Mouse (Mus musculus): ENCODE results near the gene Car5a. TPM values are rescaled to one million over a fixed set of nuclear protein-coding genes. Genes with fewer than 3 reads are reported as not detected.

Car5a gene
- polyA plus RNA-seq, 1 experiment from 2014 or later: 1.1 TPM

GRCm38 (mm10) chr8:121947047-121947752, 2.5 kb upstream of the Car5a start:
- 30% methylated on average over 19 of the region's 19 CpGs for WGBS (ENCODE audit: insufficient replicate concordance)

DNA sequence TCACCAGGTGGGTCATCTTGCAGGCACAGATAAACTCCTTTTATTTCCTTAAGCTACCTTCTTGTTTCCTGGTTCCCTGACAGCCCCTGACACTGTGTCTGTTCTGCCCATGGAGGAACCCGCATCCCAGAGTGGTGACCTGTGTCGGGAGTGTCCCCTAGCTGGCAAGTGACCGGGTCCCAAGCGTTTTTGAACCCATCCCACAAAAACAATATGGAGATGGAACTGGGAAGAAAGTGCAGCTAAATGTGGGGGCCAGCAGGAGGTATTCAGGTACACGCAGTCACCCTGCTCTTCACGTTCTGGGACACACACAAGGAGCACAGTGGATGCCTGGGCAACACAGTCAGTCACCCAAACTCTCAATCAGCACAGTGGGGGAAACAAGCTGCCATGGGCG, 1.6 kb upstream of the Car5a start:
- Histone ChIP-seq H3K9ac (no peak overlapping the region), H3K4me2 (no peak overlapping the region), H3K4me3 (replicated peaks) (no peak overlapping the region), H3K9me3 (replicated peaks) (no peaks in the 10 kb centered on the region), H3K36me3 (no peaks in the 10 kb centered on the region), H3K27me3 (no peaks in the 10 kb centered on the region), H3K27ac (no peak overlapping the region), H3K4me1 (replicated peaks) (peaks cover 57% of the 10 kb centered on the region)
- WGBS (ENCODE audit: insufficient replicate concordance): 79% methylated on average over 7 of the region's 7 CpGs
- no peak for ATAC-seq (ENCODE audit: low read depth)
- DNase-seq: no peak

More at GRCm38 (mm10) chr8:121947047-121947752, 2.5 kb upstream of the Car5a start:
- Histone ChIP-seq H3K4me1 (replicated peaks) (peaks cover 66% of the 10 kb centered on the region), H3K9ac (peak overlapping the region; percentile 77), H3K27me3 (no peaks in the 10 kb centered on the region), H3K36me3 (0 out of 2 replicates have a peak, but pooled peaks cover under 1% of the 10 kb centered on the region), H3K9me3 (replicated peaks) (no peaks in the 10 kb centered on the region), H3K4me2 (peak overlapping the region; percentile 79), H3K27ac (peak overlapping the region; percentile 90), H3K4me3 (replicated peaks) (peak overlapping the region; percentile 58)
- ATAC-seq (ENCODE audit: low read depth): no peak
- DNase-seq: no peak

DNA sequence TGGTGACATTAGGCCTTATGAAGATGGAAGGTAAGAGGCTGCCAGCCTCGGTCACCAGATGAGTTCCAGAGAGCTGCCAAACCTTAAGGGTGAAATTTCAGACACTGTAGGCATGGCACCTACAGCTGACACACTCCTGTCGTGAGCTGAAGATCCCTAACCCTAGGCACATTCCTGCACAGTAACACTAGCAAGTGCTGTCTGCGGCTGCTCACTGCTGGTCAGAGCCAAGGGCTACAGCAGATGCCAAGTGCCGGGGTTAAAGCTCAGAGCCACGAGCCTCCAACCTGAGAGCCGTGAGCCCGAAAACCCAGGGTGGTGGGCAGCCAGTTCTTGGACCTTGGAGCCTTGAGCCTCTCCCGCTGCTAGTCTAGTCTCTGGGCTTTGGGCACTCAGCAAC, 988 bp downstream of the Car5a start:
- no peak for ATAC-seq (ENCODE audit: low read depth)
- 70% methylated on average over 8 of the region's 8 CpGs for WGBS (ENCODE audit: insufficient replicate concordance)
- H3K4me2 ChIP-seq: no peak overlapping the region
- H3K27me3 ChIP-seq: no peaks in the 10 kb centered on the region
- H3K4me1 ChIP-seq (replicated peaks): peaks cover 48% of the 10 kb centered on the region
- no peaks in the 10 kb centered on the region for H3K9me3 ChIP-seq (replicated peaks)
- H3K36me3 ChIP-seq: no peaks in the 10 kb centered on the region
- no peak overlapping the region for H3K4me3 ChIP-seq (replicated peaks)
- no peak for DNase-seq
- no peak overlapping the region for H3K9ac ChIP-seq
- H3K27ac ChIP-seq: no peak overlapping the region; the same call in 1 of the 2 replicates

GRCm38 (mm10) chr8:121943057-121943540, 1.6 kb downstream of the Car5a start:
- WGBS (ENCODE audit: insufficient replicate concordance): 14% methylated on average over 2 of the region's 2 CpGs
- peaks cover 45% of the 10 kb centered on the region for H3K4me1 ChIP-seq (replicated peaks)
- no peaks in the 10 kb centered on the region for H3K9me3 ChIP-seq (replicated peaks)
- no peak overlapping the region for H3K4me3 ChIP-seq (replicated peaks)
- no peak overlapping the region for H3K9ac ChIP-seq
- DNase-seq (no peak), ATAC-seq (ENCODE audit: low read depth) (no peak)
- H3K27me3 ChIP-seq: no peaks in the 10 kb centered on the region
- no peak overlapping the region for H3K4me2 ChIP-seq
- H3K27ac ChIP-seq: no peak overlapping the region
- no peaks in the 10 kb centered on the region for H3K36me3 ChIP-seq

DNA sequence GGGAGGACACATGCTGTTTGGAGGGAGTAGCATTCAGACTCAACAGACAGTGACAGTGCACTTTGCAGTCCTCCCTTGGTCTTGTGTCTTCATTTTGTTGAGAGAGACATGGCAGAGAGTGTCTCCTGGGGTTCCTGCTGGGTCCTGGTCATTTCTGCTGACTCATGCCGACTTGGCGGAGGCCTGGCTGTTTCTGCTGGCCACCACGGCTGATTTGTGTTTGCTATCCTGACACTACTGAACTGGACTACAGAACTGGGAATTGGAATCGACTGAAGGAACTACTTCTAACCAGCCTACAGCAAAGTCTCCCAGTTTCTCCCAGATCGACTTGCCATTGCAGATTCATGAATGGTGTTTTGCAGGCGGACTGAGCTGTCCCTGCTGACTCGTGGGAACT, 6.0 kb downstream of the Car5a start:
- DNase-seq (peak; percentile 29), ATAC-seq (ENCODE audit: low read depth) (no peak)
- Histone ChIP-seq H3K27ac (no peak overlapping the region), H3K9me3 (replicated peaks) (no peaks in the 10 kb centered on the region), H3K4me3 (replicated peaks) (no peak overlapping the region), H3K27me3 (no peaks in the 10 kb centered on the region), H3K4me2 (no peak overlapping the region), H3K36me3 (no peaks in the 10 kb centered on the region), H3K4me1 (replicated peaks) (peaks cover 13% of the 10 kb centered on the region), H3K9ac (no peak overlapping the region)
- WGBS (ENCODE audit: insufficient replicate concordance): 65% methylated on average over 7 of the region's 7 CpGs

DNA sequence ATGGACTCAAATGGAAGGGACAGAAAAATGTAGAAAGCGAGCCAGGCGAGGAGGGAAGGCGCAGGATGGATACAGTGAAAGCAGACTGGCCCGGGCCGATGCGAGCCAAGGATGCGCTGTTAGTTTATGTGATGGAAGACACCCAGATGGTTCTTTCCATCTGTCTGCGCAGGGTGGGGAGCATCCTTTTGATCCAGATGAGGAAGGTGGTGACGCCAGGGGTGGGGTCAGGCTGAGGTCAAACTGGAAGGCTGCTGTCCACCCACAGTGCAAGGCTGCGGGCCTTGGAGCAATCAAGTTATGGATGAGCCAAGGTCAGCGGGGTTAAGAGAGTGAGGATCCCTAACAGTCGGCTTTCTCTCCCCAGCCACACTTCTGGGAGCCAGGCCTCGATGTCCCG, 8.3 kb downstream of the Car5a start:
- no peaks in the 10 kb centered on the region for H3K27me3 ChIP-seq
- no peak overlapping the region for H3K9ac ChIP-seq
- no peak overlapping the region for H3K4me3 ChIP-seq (replicated peaks)
- no peaks in the 10 kb centered on the region for H3K36me3 ChIP-seq
- H3K9me3 ChIP-seq (replicated peaks): no peaks in the 10 kb centered on the region
- H3K4me2 ChIP-seq: no peak overlapping the region
- H3K4me1 ChIP-seq (replicated peaks): peaks cover 7% of the 10 kb centered on the region; the same call in 1 of the 2 replicates
- WGBS (ENCODE audit: insufficient replicate concordance): 78% methylated on average over 14 of the region's 14 CpGs
- H3K27ac ChIP-seq: no peak overlapping the region
- DNase-seq: no peak
- no peak for ATAC-seq (ENCODE audit: low read depth)

GRCm38 (mm10) chr8:121935341-121936294, 9.1 kb downstream of the Car5a start:
- DNase-seq (no peak), ATAC-seq (ENCODE audit: low read depth) (no peak)
- 58% methylated on average over 12 of the region's 12 CpGs for WGBS (ENCODE audit: insufficient replicate concordance)
- no peak overlapping the region for H3K4me2 ChIP-seq
- no peaks in the 10 kb centered on the region for H3K27me3 ChIP-seq
- H3K36me3 ChIP-seq: no peaks in the 10 kb centered on the region
- H3K9me3 ChIP-seq (replicated peaks): no peaks in the 10 kb centered on the region
- H3K9ac ChIP-seq: no peak overlapping the region
- H3K4me3 ChIP-seq (replicated peaks): no peak overlapping the region
- peaks cover 7% of the 10 kb centered on the region; the same call in 1 of the 2 replicates for H3K4me1 ChIP-seq (replicated peaks)
- no peak overlapping the region for H3K27ac ChIP-seq

DNA sequence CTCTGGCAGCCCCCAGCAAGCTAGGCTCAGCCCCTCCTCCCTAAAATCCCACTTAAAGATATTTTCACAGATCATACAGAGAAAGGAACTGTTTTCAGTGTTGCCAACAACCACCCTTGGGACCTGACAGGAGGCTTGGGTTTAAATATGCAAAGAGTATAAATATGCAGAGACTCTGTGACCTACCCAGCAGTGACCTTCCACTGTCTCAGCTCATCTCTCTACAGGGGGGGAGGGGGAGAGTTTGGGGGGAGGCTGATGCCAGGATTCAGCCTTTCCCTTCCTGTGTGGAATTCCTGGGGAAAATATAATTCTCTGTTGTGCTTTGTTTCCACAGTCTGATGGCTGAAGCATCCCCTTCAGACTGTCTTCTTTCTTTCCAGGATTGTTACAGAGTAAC, 9.8 kb downstream of the Car5a start:
- no peak overlapping the region for H3K9ac ChIP-seq
- DNase-seq (no peak), ATAC-seq (ENCODE audit: low read depth) (no peak)
- no peak overlapping the region for H3K4me2 ChIP-seq
- H3K4me3 ChIP-seq (replicated peaks): no peak overlapping the region
- H3K9me3 ChIP-seq (replicated peaks): no peaks in the 10 kb centered on the region
- H3K36me3 ChIP-seq: no peaks in the 10 kb centered on the region
- H3K4me1 ChIP-seq (replicated peaks): peaks cover 7% of the 10 kb centered on the region; the same call in 1 of the 2 replicates
- no peaks in the 10 kb centered on the region for H3K27me3 ChIP-seq
- H3K27ac ChIP-seq: no peak overlapping the region

GRCm38 (mm10) chr8:121934506-121934905, 10.2 kb downstream of the Car5a start:
- Histone ChIP-seq H3K27ac (no peak overlapping the region), H3K9me3 (replicated peaks) (no peaks in the 10 kb centered on the region), H3K27me3 (no peaks in the 10 kb centered on the region), H3K4me3 (replicated peaks) (no peak overlapping the region), H3K36me3 (no peaks in the 10 kb centered on the region), H3K9ac (no peak overlapping the region), H3K4me1 (replicated peaks) (peaks cover 7% of the 10 kb centered on the region; the same call in 1 of the 2 replicates), H3K4me2 (no peak overlapping the region)
- peak; percentile 17 for DNase-seq
- 25% methylated on average over 4 of the region's 4 CpGs for WGBS (ENCODE audit: insufficient replicate concordance)
- ATAC-seq (ENCODE audit: low read depth): no peak

DNA sequence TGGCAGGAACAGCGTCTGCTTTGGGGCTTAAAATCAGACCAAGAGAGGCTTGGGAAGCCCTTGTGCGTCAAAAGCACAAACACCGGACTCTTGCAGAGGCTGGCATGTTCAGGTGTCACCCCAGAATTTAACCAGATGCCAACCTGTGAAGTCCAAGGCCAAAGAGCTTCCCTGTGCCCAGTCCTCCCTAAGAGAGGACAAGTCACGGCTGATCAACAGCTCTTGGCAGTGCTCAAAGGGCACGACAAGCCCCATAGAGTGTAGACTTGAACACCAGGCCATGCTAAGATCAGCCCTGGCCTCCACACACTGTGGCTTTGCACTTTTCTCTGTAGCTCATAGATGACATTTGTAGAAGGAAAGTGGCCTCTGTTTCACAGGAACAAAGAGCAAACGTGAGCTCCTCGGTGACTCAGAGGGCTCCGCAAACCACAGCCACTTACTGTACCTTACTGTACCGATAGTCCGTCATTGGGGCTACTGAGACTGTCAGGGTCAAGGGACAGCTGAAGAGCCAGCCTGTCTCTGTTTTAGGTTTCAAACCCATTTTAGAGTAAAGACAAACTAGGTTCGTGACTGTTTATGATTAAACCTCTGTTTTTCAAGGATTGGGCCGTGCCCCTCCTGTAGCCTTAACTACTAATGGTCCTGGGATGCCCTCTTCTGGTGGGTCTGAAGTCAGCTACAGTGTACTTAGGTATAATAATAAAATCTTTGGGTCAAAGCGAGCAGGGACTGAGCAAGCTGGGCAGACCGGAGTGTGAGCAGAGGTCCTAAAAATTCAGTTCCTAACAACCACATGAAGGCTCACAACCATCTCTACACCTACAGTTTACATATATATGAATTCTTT, 11.8 kb downstream of the Car5a start:
- 71% methylated on average over 14 of the region's 14 CpGs for WGBS (ENCODE audit: insufficient replicate concordance)
- 0 out of 2 replicates have a peak, but pooled peaks cover 4% of the 10 kb centered on the region for H3K27me3 ChIP-seq
- no peak overlapping the region for H3K27ac ChIP-seq
- no peak overlapping the region for H3K4me2 ChIP-seq
- no peak overlapping the region for H3K9ac ChIP-seq
- no peaks in the 10 kb centered on the region for H3K36me3 ChIP-seq
- H3K9me3 ChIP-seq (replicated peaks): no peaks in the 10 kb centered on the region
- no peak for ATAC-seq (ENCODE audit: low read depth)
- no peaks in the 10 kb centered on the region; the same call in 1 of the 2 replicates for H3K4me1 ChIP-seq (replicated peaks)
- DNase-seq: no peak
- no peak overlapping the region for H3K4me3 ChIP-seq (replicated peaks)

Data from liver, embryonic 13.5 days (tissue).